Mouse (Mus musculus) MEL (cell line): ENCODE results near the gene Col23a1. TPM values are rescaled to one million over a fixed set of nuclear protein-coding genes. Genes with fewer than 3 reads are reported as not detected.

Experiments
- DNase-seq: peaks from one replicate; pipeline ENCODE4 v3.0.0; 2011; ENCODE audit warnings: low read depth, low spot score
- H3K27ac ChIP-seq: 2 replicates; pipeline ENCODE4 v1.5.1; 2012; ENCODE audit warnings: low read depth, mild to moderate bottlenecking, control low read depth, low read length, moderate library complexity; ENCODE audit not compliant: control insufficient read depth
- H3K27me3 ChIP-seq, 2 experiments: fragments of 150-350 bp in 1 of 2; sonication (generic) in 1 of 2; 2 replicates each; pipeline ENCODE4 v1.6.1; 2012; ENCODE audit warnings: low read length in 2 of 2, mild to moderate bottlenecking in 2 of 2, improper control_type of control experiment in 1 of 2, moderate library complexity in 1 of 2; ENCODE audit not compliant: insufficient read depth in 2 of 2, control insufficient read depth in 1 of 2
- H3K36me3 ChIP-seq, 2 experiments: 2 replicates each; pipeline ENCODE4 v1.6.1; 2012 to 2014; ENCODE audit warnings: low read length in 2 of 2, improper control_type of control experiment in 1 of 2, inconsistent platforms in 1 of 2, mild to moderate bottlenecking in 1 of 2; ENCODE audit not compliant: insufficient read depth in 2 of 2, control insufficient read depth in 1 of 2
- H3K4me1 ChIP-seq, 2 experiments: fragments of 150-350 bp in 1 of 2; sonication (generic) in 1 of 2; 2 replicates each; pipeline ENCODE4 v1.6.1; 2012; ENCODE audit warnings: low read length in 2 of 2, improper control_type of control experiment in 1 of 2, mild to moderate bottlenecking in 1 of 2; ENCODE audit not compliant: insufficient read depth in 2 of 2, control insufficient read depth in 1 of 2
- H3K4me3 ChIP-seq, 2 experiments: fragments of 150-350 bp in 1 of 2; sonication (generic) in 1 of 2; 2 replicates each; pipeline ENCODE4 v1.5.1; 2012; ENCODE audit warnings: low read depth in 2 of 2, low read length in 2 of 2, mild to moderate bottlenecking in 2 of 2, moderate library complexity in 2 of 2, control low read depth in 1 of 2, improper control_type of control experiment in 1 of 2; ENCODE audit not compliant: control insufficient read depth in 1 of 2, insufficient read depth in 1 of 2
- H3K79me2 ChIP-seq: 2 replicates; pipeline ENCODE4 v1.6.1; 2012; ENCODE audit warnings: mild to moderate bottlenecking, low read length, moderate library complexity; ENCODE audit not compliant: control insufficient read depth, poor library complexity, insufficient read depth
- H3K9ac ChIP-seq: 2 replicates; pipeline ENCODE4 v1.6.1; 2012; ENCODE audit warnings: low read depth, mild to moderate bottlenecking, control low read depth, low read length, moderate library complexity; ENCODE audit not compliant: control insufficient read depth, poor library complexity, severe bottlenecking
- H3K9me3 ChIP-seq: fragments of 150-350 bp; sonication (generic); replicated peaks from 2 replicates; pipeline ENCODE4 v1.6.1; 2012; ENCODE audit warnings: mild to moderate bottlenecking, low read length, improper control_type of control experiment, moderate library complexity; ENCODE audit not compliant: insufficient read depth
- BHLHE40 ChIP-seq: IDR thresholded peaks from 2 replicates; pipeline ENCODE4 v1.6.1; 2012; ENCODE audit warnings: low read depth, mild to moderate bottlenecking, inconsistent platforms, low read length, improper control_type of control experiment, borderline replicate concordance
- CHD1 ChIP-seq: IDR thresholded peaks from 2 replicates; pipeline ENCODE4 v1.6.1; 2012; ENCODE audit warnings: low read depth, mild to moderate bottlenecking, inconsistent platforms, low read length, improper control_type of control experiment
- CHD2 ChIP-seq: IDR thresholded peaks from 2 replicates; pipeline ENCODE4 v1.6.1; 2011; ENCODE audit warnings: low read length, improper control_type of control experiment
- CTCF ChIP-seq, 3 experiments: IDR thresholded peaks in 2 of 3; conservative IDR thresholded peaks in 1 of 3; 2 replicates each; pipeline ENCODE4 v1.5.1; 2011 to 2012; ENCODE audit warnings: low read length in 3 of 3, low read depth in 2 of 3, mild to moderate bottlenecking in 2 of 3, improper control_type of control experiment in 1 of 3, inconsistent platforms in 1 of 3, mixed read lengths in 1 of 3, moderate library complexity in 1 of 3; ENCODE audit not compliant: control insufficient read depth in 1 of 3, insufficient read depth in 1 of 3, poor library complexity in 1 of 3, severe bottlenecking in 1 of 3
- E2F4 ChIP-seq: IDR thresholded peaks from 2 replicates; pipeline ENCODE4 v1.6.1; 2011; ENCODE audit warnings: low read depth, low read length, improper control_type of control experiment, borderline replicate concordance
- ELF1 ChIP-seq: IDR thresholded peaks from 2 replicates; pipeline ENCODE4 v1.6.1; 2014; ENCODE audit warnings: low read depth, mild to moderate bottlenecking, inconsistent platforms, low read length, improper control_type of control experiment, moderate library complexity
- EP300 ChIP-seq, 2 experiments: IDR thresholded peaks; 2 replicates each; pipeline ENCODE4 v1.6.1; 2011; ENCODE audit warnings: improper control_type of control experiment in 2 of 2, low read length in 2 of 2, low read depth in 1 of 2, mild to moderate bottlenecking in 1 of 2
- GATA1 ChIP-seq: IDR thresholded peaks from 2 replicates; pipeline ENCODE4 v1.6.1; 2011; ENCODE audit warnings: low read depth, low read length, improper control_type of control experiment
- HCFC1 ChIP-seq: IDR thresholded peaks from 2 replicates; pipeline ENCODE4 v1.6.1; 2012; ENCODE audit warnings: low read depth, mild to moderate bottlenecking, inconsistent platforms, low read length, improper control_type of control experiment, moderate library complexity
- JUND ChIP-seq: IDR thresholded peaks from 2 replicates; pipeline ENCODE4 v1.6.1; 2011; ENCODE audit warnings: low read depth, mild to moderate bottlenecking, improper control_type of control experiment, low read length
- MAX ChIP-seq: IDR thresholded peaks from 2 replicates; pipeline ENCODE4 v1.6.1; 2011; ENCODE audit warnings: low read length, improper control_type of control experiment
- MAZ ChIP-seq: IDR thresholded peaks from 2 replicates; pipeline ENCODE4 v1.6.1; 2012; ENCODE audit warnings: low read depth, mild to moderate bottlenecking, inconsistent platforms, low read length, improper control_type of control experiment
- MEF2A ChIP-seq: IDR thresholded peaks from 2 replicates; pipeline ENCODE4 v1.6.1; 2014; ENCODE audit warnings: low read depth, mild to moderate bottlenecking, inconsistent platforms, low read length, improper control_type of control experiment; ENCODE audit not compliant: poor library complexity, insufficient replicate concordance, severe bottlenecking; ENCODE audit errors: extremely low read depth
- MXI1 ChIP-seq: IDR thresholded peaks from 2 replicates; pipeline ENCODE4 v1.6.1; 2011; ENCODE audit warnings: mild to moderate bottlenecking, low read depth, low read length, improper control_type of control experiment
- MYB ChIP-seq: IDR thresholded peaks from 2 replicates; pipeline ENCODE4 v1.6.1; 2011; ENCODE audit warnings: mild to moderate bottlenecking, low read depth, low read length, improper control_type of control experiment
- NELFE ChIP-seq: IDR thresholded peaks from 2 replicates; pipeline ENCODE4 v1.6.1; 2011; ENCODE audit warnings: low read depth, low read length, improper control_type of control experiment
- NRF1 ChIP-seq: IDR thresholded peaks from 2 replicates; pipeline ENCODE4 v1.6.1; 2014; ENCODE audit warnings: low read depth, mild to moderate bottlenecking, inconsistent platforms, low read length, improper control_type of control experiment, moderate library complexity; ENCODE audit not compliant: poor library complexity, insufficient read depth, severe bottlenecking
- POLR2A ChIP-seq, 2 experiments: IDR thresholded peaks; 2 replicates each; pipeline ENCODE4 v1.6.1; 2011 to 2012; ENCODE audit warnings: low read length in 2 of 2, mild to moderate bottlenecking in 2 of 2, control low read depth in 1 of 2, improper control_type of control experiment in 1 of 2, low read depth in 1 of 2, moderate library complexity in 1 of 2; ENCODE audit not compliant: control insufficient read depth in 1 of 2, insufficient read depth in 1 of 2, poor library complexity in 1 of 2
- POLR2AphosphoS2 ChIP-seq: IDR thresholded peaks from 2 replicates; pipeline ENCODE4 v1.6.1; 2011; ENCODE audit warnings: low read length, improper control_type of control experiment
- POLR2AphosphoS5 ChIP-seq: IDR thresholded peaks from 2 replicates; pipeline ENCODE4 v1.6.1; 2012; ENCODE audit warnings: low read depth, borderline replicate concordance, mild to moderate bottlenecking, inconsistent platforms, low read length, moderate library complexity, mixed read lengths
- RAD21 ChIP-seq: IDR thresholded peaks from 2 replicates; pipeline ENCODE4 v1.6.1; 2011; ENCODE audit warnings: mild to moderate bottlenecking, low read depth, low read length, improper control_type of control experiment
- RCOR1 ChIP-seq: IDR thresholded peaks from 2 replicates; pipeline ENCODE4 v1.6.1; 2012; ENCODE audit warnings: low read depth, mild to moderate bottlenecking, inconsistent platforms, low read length, improper control_type of control experiment
- SIN3A ChIP-seq: IDR thresholded peaks from 2 replicates; pipeline ENCODE4 v1.6.1; 2012; ENCODE audit warnings: low read length, improper control_type of control experiment, inconsistent platforms
- SMC3 ChIP-seq: IDR thresholded peaks from 2 replicates; pipeline ENCODE4 v1.6.1; 2011; ENCODE audit warnings: low read depth, low read length, improper control_type of control experiment
- TBP ChIP-seq: IDR thresholded peaks from 2 replicates; pipeline ENCODE4 v1.8.0; 2011; ENCODE audit warnings: low read depth, low read length, improper control_type of control experiment
- USF1 ChIP-seq: IDR thresholded peaks from 2 replicates; pipeline ENCODE4 v1.6.1; 2014; ENCODE audit warnings: low read depth, mild to moderate bottlenecking, inconsistent platforms, low read length, improper control_type of control experiment, moderate library complexity
- USF2 ChIP-seq, 2 experiments: IDR thresholded peaks; 2 replicates each; pipeline ENCODE4 v1.6.1; 2011 to 2012; ENCODE audit warnings: improper control_type of control experiment in 2 of 2, low read length in 2 of 2, borderline replicate concordance in 1 of 2, inconsistent platforms in 1 of 2, low read depth in 1 of 2, mild to moderate bottlenecking in 1 of 2; ENCODE audit not compliant: insufficient read depth in 1 of 2
- ZC3H11A ChIP-seq: IDR thresholded peaks from 2 replicates; pipeline ENCODE4 v1.6.1; 2012; ENCODE audit warnings: low read depth, mild to moderate bottlenecking, inconsistent platforms, low read length, improper control_type of control experiment
- ZKSCAN1 ChIP-seq: IDR thresholded peaks from 2 replicates; pipeline ENCODE4 v1.6.1; 2012; ENCODE audit warnings: low read depth, mild to moderate bottlenecking, inconsistent platforms, low read length, improper control_type of control experiment, moderate library complexity
- polyA plus RNA-seq, 2 experiments: library from polyadenylated mRNA; stranded (reverse) in 1 of 2; unstranded in 1 of 2; fragments of >175 nt in 1 of 2; fragments of >200 nt in 1 of 2; gene quantifications; 2 replicates each; pipeline versions ENCODE4 v1.2.1 to v1.2.4; 2012; ENCODE audit warnings: low replicate concordance in 2 of 2, low read depth in 1 of 2; ENCODE audit not compliant: insufficient read length in 2 of 2, insufficient read depth in 1 of 2, missing spikeins in 1 of 2
- total RNA-seq: library from RNA; depleted of rRNA; stranded (reverse); fragments of 300-350 nt; gene quantifications from 2 replicates; pipeline ENCODE4 v1.2.3, GENCODE M21; 2012

Col23a1 gene
- total and polyA plus RNA-seq, 3 experiments: under 0.01 to 0.03 TPM; not detected in 1

DNA sequence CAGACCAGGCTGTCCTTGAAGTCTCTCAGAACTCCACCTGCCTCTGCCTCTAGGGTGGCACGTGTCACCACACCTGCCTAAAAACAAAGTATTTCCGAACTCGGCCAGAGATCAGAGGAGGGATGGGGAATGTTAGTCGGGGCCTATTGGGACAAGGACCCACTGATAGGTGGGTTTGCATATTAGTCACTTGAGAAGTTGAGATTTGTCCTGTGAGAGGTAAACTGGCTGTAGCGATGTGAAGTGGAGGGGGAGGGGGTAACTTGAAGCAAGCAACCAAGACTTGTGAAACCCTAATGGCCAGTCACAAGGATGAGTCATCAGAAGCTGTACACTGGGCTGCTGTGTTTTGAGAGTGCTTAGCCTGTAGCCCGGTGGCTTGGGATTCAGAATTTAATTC, 25.4 kb upstream of the Col23a1 start:
- Histone ChIP-seq H3K9me3 (no peaks in the 10 kb centered on the region), H3K79me2 (peaks cover 40% of the 10 kb centered on the region)
- TF ChIP-seq MEF2A (no peak), GATA1 (no peak), USF2 (IDR thresholded peaks at IDR 0.05; ENCODE audit: borderline replicate concordance in 1 of 2, insufficient read depth in 1 of 2, low read depth in 1 of 2, low read length in 2 of 2) (no peak), JUND (peak; percentile 86), USF1 (no peak), POLR2AphosphoS2 (no peak), MXI1 (peak; percentile 80), CHD1 (no peak), BHLHE40 (peak; percentile 64), ELF1 (no peak), SMC3 (no peak), SIN3A (peak; percentile 8; the same call in 1 of the 2 replicates), MAX (peak; percentile 71), POLR2A (IDR thresholded peaks at IDR 0.05; ENCODE audit: control insufficient read depth in 1 of 2, insufficient read depth in 1 of 2, low read depth in 1 of 2, low read length in 2 of 2, poor library complexity in 1 of 2) (no peak), POLR2AphosphoS5 (no peak), HCFC1 (no peak), NELFE (no peak)
- TF ChIP-seq, all 39 proteins: peak for 5
- H3K4me1 ChIP-seq: peaks cover 8 to 16% of the 10 kb centered on the region in 2 experiments
- DNase-seq: peak; percentile 78
- H3K9ac ChIP-seq: peak overlapping the region; percentile 90
- peaks cover 23 to 33% of the 10 kb centered on the region in 2 experiments for H3K36me3 ChIP-seq
- H3K27ac ChIP-seq: peak overlapping the region; percentile 15; the same call in 1 of the 2 replicates
- peak overlapping the region; percentile 71 to 79 for H3K4me3 ChIP-seq
- no peaks in the 10 kb centered on the region for H3K27me3 ChIP-seq

DNA sequence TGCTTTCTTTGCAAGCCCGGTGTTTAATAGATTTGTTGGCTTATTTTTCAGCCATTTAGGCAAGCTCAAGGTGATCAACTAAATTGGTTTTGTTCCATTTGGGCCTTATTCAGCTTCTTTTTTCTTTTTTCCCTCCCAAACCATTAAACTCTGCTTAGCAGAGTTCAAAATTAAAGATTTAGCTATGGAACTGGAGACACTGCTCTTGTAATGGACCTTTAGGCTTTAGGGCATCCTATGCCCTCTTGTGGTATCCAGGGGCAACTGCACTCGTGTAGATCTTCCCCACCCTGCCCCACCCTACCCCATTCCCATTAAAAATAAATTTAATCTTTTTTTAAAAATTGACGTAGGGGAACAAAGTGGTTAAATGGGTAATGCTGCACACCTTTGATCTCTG, 24.4 kb upstream of the Col23a1 start:
- Histone ChIP-seq H3K4me1 (peaks cover 8 to 16% of the 10 kb centered on the region in 2 experiments), H3K79me2 (peaks cover 44% of the 10 kb centered on the region), H3K9me3 (no peaks in the 10 kb centered on the region), H3K36me3 (peaks cover 31 to 34% of the 10 kb centered on the region in 2 experiments), H3K9ac (peak overlapping the region; percentile 90), H3K27ac (no peak overlapping the region), H3K4me3 (peak overlapping the region in 1 of 2 experiments; percentile 71; a peak in 2 of 4 replicates), H3K27me3 (no peaks in the 10 kb centered on the region)
- TF ChIP-seq NELFE (no peak), E2F4 (no peak), EP300 (IDR thresholded peaks at IDR 0.05; ENCODE audit: low read depth in 1 of 2, low read length in 2 of 2) (no peak), MYB (no peak), ZC3H11A (no peak), ZKSCAN1 (no peak), HCFC1 (no peak), MAZ (0 out of 2 replicates have a peak, but pooled peaks have one; percentile 23), SIN3A (peak; percentile 13; the same call in 1 of the 2 replicates), RAD21 (no peak), SMC3 (peak; percentile 36), CHD2 (no peak), RCOR1 (no peak), NRF1 (no peak), CTCF (IDR thresholded peaks at IDR 0.05 in 2 of 3, conservative IDR thresholded peaks at IDR 0.05 in 1 of 3; ENCODE audit: control insufficient read depth in 1 of 3, insufficient read depth in 1 of 3, low read depth in 2 of 3, low read length in 3 of 3, poor library complexity in 1 of 3, severe bottlenecking in 1 of 3) (peak; percentile 50 to 60 (median 55)), TBP (no peak)
- peak; percentile 60 for DNase-seq
